Mouse (Mus musculus): ENCODE measurements at regions not wholly inside any gene's neighbourhood (a gene's known extent, or its start where the extent isn't known, plus 50 kb on each side); places are given as distances from the start of the nearest gene placed in this dataset.
A peak's percentile ranks its signal among the peaks of the same experiment; 100 is the strongest.
"Not testable (repeated sequence)": the region's sequence is repeated elsewhere in the genome, so short reads cannot be mapped to it uniquely, and the experiment has no call there.

- intact Hi-C loops (cut with DNase I) = loop anchor here (10.0 kb wide), 1 partner anchor 74 kb away; the partner anchor contains the start of gene Tmem17
- H3K27ac ChIP-seq = peak overlapping the region; percentile 59; the same call in 1 of the 2 replicates
- H3K27me3 ChIP-seq (ENCODE audit: control insufficient read depth, insufficient read depth, low read length) = no peaks in the 10 kb centered on the region
- H3K4me1 ChIP-seq (ENCODE audit: control insufficient read depth, insufficient read depth, low read length) = peaks cover 18% of the 10 kb centered on the region
- H3K79me2 ChIP-seq (replicated peaks; ENCODE audit: control insufficient read depth, insufficient read depth, low read length) = no peaks in the 10 kb centered on the region
- WGBS = 50% methylated on average over 2 of the region's 2 CpGs
- no peak for TF ChIP-seq CTCF (IDR thresholded peaks at IDR 0.05)
- TF ChIP-seq POLR2A (IDR thresholded peaks at IDR 0.05; ENCODE audit: insufficient read depth, low read depth, low read length) = no peak
- no peak for TF ChIP-seq EP300 (IDR thresholded peaks at IDR 0.05; ENCODE audit: insufficient read depth, low read depth, low read length)
- no peak for DNase-seq
- no peak overlapping the region for H3K9ac ChIP-seq (ENCODE audit: low read depth, low read length)
- H3K36me3 ChIP-seq (ENCODE audit: control insufficient read depth, insufficient read depth, low read length) = no peaks in the 10 kb centered on the region
- no peak overlapping the region for H3K4me3 ChIP-seq
Measured at GRCm38 (mm10) chr11:22588546-22588945, 76.7 kb downstream of the Tmem17 start.

GRCm38 (mm10) chr11:22589901-22590300 is 78.0 kb downstream of the Tmem17 start:
- Histone ChIP-seq H3K36me3 (ENCODE audit: control insufficient read depth, insufficient read depth, low read length) (no peaks in the 10 kb centered on the region), H3K27ac (no peak overlapping the region), H3K4me3 (no peak overlapping the region), H3K79me2 (replicated peaks; ENCODE audit: control insufficient read depth, insufficient read depth, low read length) (no peaks in the 10 kb centered on the region), H3K9ac (ENCODE audit: low read depth, low read length) (no peak overlapping the region), H3K27me3 (ENCODE audit: control insufficient read depth, insufficient read depth, low read length) (no peaks in the 10 kb centered on the region), H3K4me1 (ENCODE audit: control insufficient read depth, insufficient read depth, low read length) (peaks cover 14% of the 10 kb centered on the region)
- WGBS = 54% methylated on average over 2 of the region's 2 CpGs
- no peak for DNase-seq
- intact Hi-C loops (cut with DNase I) = loop anchor here (10.0 kb wide), 1 partner anchor 75 kb away; the partner anchor contains the start of gene Tmem17
- TF ChIP-seq POLR2A (IDR thresholded peaks at IDR 0.05; ENCODE audit: insufficient read depth, low read depth, low read length) (no peak), EP300 (IDR thresholded peaks at IDR 0.05; ENCODE audit: insufficient read depth, low read depth, low read length) (no peak), CTCF (IDR thresholded peaks at IDR 0.05) (no peak)

GRCm38 (mm10) chr11:22591050-22591449 is 79.2 kb downstream of the Tmem17 start:
- DNase-seq; H3K36me3 ChIP-seq (ENCODE audit: control insufficient read depth, insufficient read depth, low read length); intact Hi-C loops (cut with DNase I); H3K79me2 ChIP-seq (replicated peaks; ENCODE audit: control insufficient read depth, insufficient read depth, low read length); H3K4me3 ChIP-seq; H3K27me3 ChIP-seq (ENCODE audit: control insufficient read depth, insufficient read depth, low read length); H3K27ac ChIP-seq; H3K9ac ChIP-seq (ENCODE audit: low read depth, low read length): not testable (repeated sequence)
- WGBS = 86% methylated on average over 14 of the region's 14 CpGs
- H3K4me1 ChIP-seq (ENCODE audit: control insufficient read depth, insufficient read depth, low read length) = peaks cover 13% of the 10 kb centered on the region

GRCm38 (mm10) chr11:22592706-22593105 is 80.8 kb downstream of the Tmem17 start:
- Histone ChIP-seq H3K27me3 (ENCODE audit: control insufficient read depth, insufficient read depth, low read length) (no peaks in the 10 kb centered on the region), H3K27ac (no peak overlapping the region), H3K4me3 (no peak overlapping the region), H3K79me2 (replicated peaks; ENCODE audit: control insufficient read depth, insufficient read depth, low read length) (no peaks in the 10 kb centered on the region), H3K9ac (ENCODE audit: low read depth, low read length) (no peak overlapping the region), H3K4me1 (ENCODE audit: control insufficient read depth, insufficient read depth, low read length) (peaks cover 9% of the 10 kb centered on the region), H3K36me3 (ENCODE audit: control insufficient read depth, insufficient read depth, low read length) (no peaks in the 10 kb centered on the region)
- TF ChIP-seq CTCF (IDR thresholded peaks at IDR 0.05) (no peak), POLR2A (IDR thresholded peaks at IDR 0.05; ENCODE audit: insufficient read depth, low read depth, low read length) (no peak), EP300 (IDR thresholded peaks at IDR 0.05; ENCODE audit: insufficient read depth, low read depth, low read length) (no peak)
- no peak for DNase-seq
- intact Hi-C loops (cut with DNase I) = no loop called here
- WGBS = 51% methylated on average over 5 of the region's 5 CpGs

GRCm38 (mm10) chr11:22596076-22596804 is 84.4 kb downstream of the Tmem17 start:
- Histone ChIP-seq H3K9ac (ENCODE audit: low read depth, low read length) (no peak overlapping the region), H3K4me3 (no peak overlapping the region), H3K36me3 (ENCODE audit: control insufficient read depth, insufficient read depth, low read length) (no peaks in the 10 kb centered on the region), H3K4me1 (ENCODE audit: control insufficient read depth, insufficient read depth, low read length) (no peaks in the 10 kb centered on the region), H3K27me3 (ENCODE audit: control insufficient read depth, insufficient read depth, low read length) (no peaks in the 10 kb centered on the region), H3K79me2 (replicated peaks; ENCODE audit: control insufficient read depth, insufficient read depth, low read length) (no peaks in the 10 kb centered on the region), H3K27ac (no peak overlapping the region)
- no peak for TF ChIP-seq POLR2A (IDR thresholded peaks at IDR 0.05; ENCODE audit: insufficient read depth, low read depth, low read length)
- intact Hi-C loops (cut with DNase I) = no loop called here
- WGBS = 82% methylated on average over 8 of the region's 8 CpGs
- no peak for DNase-seq

GRCm38 (mm10) chr11:22596805-22597149 is 84.9 kb downstream of the Tmem17 start:
- H3K4me3 ChIP-seq = no peak overlapping the region
- DNase-seq = no peak
- 91% methylated on average over 2 of the region's 2 CpGs for WGBS
- TF ChIP-seq POLR2A (IDR thresholded peaks at IDR 0.05; ENCODE audit: insufficient read depth, low read depth, low read length) (no peak), CTCF (IDR thresholded peaks at IDR 0.05) (no peak), EP300 (IDR thresholded peaks at IDR 0.05; ENCODE audit: insufficient read depth, low read depth, low read length) (no peak)
- H3K36me3 ChIP-seq (ENCODE audit: control insufficient read depth, insufficient read depth, low read length) = no peaks in the 10 kb centered on the region
- no peaks in the 10 kb centered on the region for H3K27me3 ChIP-seq (ENCODE audit: control insufficient read depth, insufficient read depth, low read length)
- intact Hi-C loops (cut with DNase I) = no loop called here
- H3K4me1 ChIP-seq (ENCODE audit: control insufficient read depth, insufficient read depth, low read length) = no peaks in the 10 kb centered on the region
- H3K9ac ChIP-seq (ENCODE audit: low read depth, low read length) = no peak overlapping the region
- H3K79me2 ChIP-seq (replicated peaks; ENCODE audit: control insufficient read depth, insufficient read depth, low read length) = no peaks in the 10 kb centered on the region
- H3K27ac ChIP-seq = no peak overlapping the region

Measured in heart, adult 2 months (tissue).